Mouse (Mus musculus) intestine, embryonic 16.5 days (tissue): Measurements from ENCODE around the gene Lmo2. TPM values are rescaled to one million over a fixed set of nuclear protein-coding genes. Genes with fewer than 3 reads are reported as not detected.

Source experiments
- ATAC-seq: fragments of 200-750 bp; cut with Nextera tagmentation; 2 replicates; pipeline ENCODE4 v1.8.0; 2017; ENCODE audit warnings: moderate TSS enrichment, moderate library complexity
- H3K27ac ChIP-seq: fragments of 300-500 bp; sonication (generic); 2 replicates; pipeline ENCODE4 v1.5.1; 2014; ENCODE audit warnings: mild to moderate bottlenecking, low read length
- H3K27me3 ChIP-seq: fragments of 300-500 bp; sonication (generic); replicated peaks from 2 replicates; pipeline ENCODE4 v1.6.1; 2014; ENCODE audit warnings: low read length, control low read depth, mixed read lengths; ENCODE audit not compliant: control insufficient read depth, insufficient read depth
- H3K36me3 ChIP-seq: fragments of 300-500 bp; sonication (generic); 2 replicates; pipeline ENCODE4 v1.6.1; 2014; ENCODE audit warnings: low read length, control low read depth; ENCODE audit not compliant: control insufficient read depth, insufficient read depth
- H3K4me1 ChIP-seq: fragments of 300-500 bp; sonication (generic); 2 replicates; pipeline ENCODE4 v1.6.1; 2014; ENCODE audit warnings: low read length, control low read depth, mixed read lengths; ENCODE audit not compliant: control insufficient read depth, insufficient read depth
- H3K4me2 ChIP-seq: fragments of 300-500 bp; sonication (generic); 2 replicates; pipeline ENCODE4 v1.6.1; 2014; ENCODE audit warnings: low read depth, low read length, control low read depth
- H3K4me3 ChIP-seq: fragments of 300-500 bp; sonication (generic); 2 replicates; pipeline ENCODE4 v1.5.1; 2014; ENCODE audit warnings: mild to moderate bottlenecking, low read length
- H3K9ac ChIP-seq: fragments of 300-500 bp; sonication (generic); 2 replicates; pipeline ENCODE4 v1.6.1; 2014; ENCODE audit warnings: low read depth, low read length
- H3K9me3 ChIP-seq: fragments of 300-500 bp; sonication (generic); 2 replicates; pipeline ENCODE4 v1.6.1; 2016; ENCODE audit warnings: low read length, control low read depth; ENCODE audit not compliant: control insufficient read depth
- WGBS: fragments of 180-500 bp; shearing (Covaris S2); extraction: QIAGEN DNeasy Blood & Tissue Kit; methylation state at CpG from one replicate; pipeline ENCODE4 v1.1.7; 2014; 5-methylcytosine and 5-hydroxymethylcytosine counted together
- polyA plus RNA-seq: library from polyadenylated mRNA; unstranded; fragments of >200 nt; fragmentation: Nextera tagmentation; extraction: Ambion mirVana; gene quantifications from 2 replicates; pipeline ENCODE4 v1.2.1, GENCODE M21; 2015

Lmo2 gene
- polyA plus RNA-seq = 12.6 and 14.6 TPM in 2 replicates

DNA sequence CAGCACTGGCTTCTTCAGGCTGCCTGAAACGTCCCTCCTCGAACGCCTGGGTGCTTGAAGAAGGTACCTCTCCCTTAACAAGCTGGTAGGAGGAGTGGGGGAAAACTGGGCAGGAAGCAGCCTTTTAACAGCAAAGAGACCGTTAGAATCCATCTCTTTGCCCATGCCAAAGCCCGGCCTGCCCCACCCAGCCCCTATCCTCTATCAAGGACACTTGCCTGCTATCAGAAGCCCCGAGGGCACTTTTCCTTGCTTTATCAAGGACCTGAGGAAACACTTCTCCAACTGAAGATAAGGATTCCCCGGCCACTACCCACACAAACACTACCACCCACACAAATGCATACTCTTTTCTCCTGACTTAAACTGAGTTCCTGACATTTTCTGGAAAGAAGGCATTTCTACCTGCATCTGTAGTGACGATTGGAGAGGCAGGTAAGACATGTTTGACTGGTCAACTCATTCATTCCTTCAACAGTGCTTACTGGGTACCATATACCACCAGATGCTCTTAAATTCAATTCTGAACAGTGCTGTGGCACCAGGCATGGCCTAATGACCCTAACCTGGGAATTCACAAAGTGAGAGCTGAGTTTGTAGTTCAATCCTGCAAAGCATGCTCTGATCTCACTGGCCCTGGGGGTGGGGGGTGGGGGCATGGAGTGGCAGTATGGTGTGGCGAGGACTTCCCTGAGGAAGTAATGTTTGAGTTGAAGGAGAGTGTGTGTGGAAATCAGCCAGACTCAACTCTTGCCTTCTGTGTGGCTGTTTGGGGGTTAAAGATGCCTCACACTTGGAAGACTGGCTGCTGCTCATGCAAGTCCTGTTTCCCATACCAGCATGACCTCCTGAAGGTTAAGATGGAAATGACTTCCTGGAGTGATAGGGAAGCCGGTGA lies at the start of gene Lmo2:
Gene Lmo2, plus strand, starts transcription at position 338 of the 898 bp plus-strand sequence.
- Histone ChIP-seq H3K9me3 (no peaks in the 10 kb centered on the region), H3K4me2 (no peak within 1 kb of the TSS), H3K4me3 (no peak within 1 kb of the TSS), H3K36me3 (no peaks in the 10 kb centered on the region), H3K27me3 (no peaks in the 10 kb centered on the region), H3K9ac (no peak within 1 kb of the TSS), H3K4me1 (no peaks in the 10 kb centered on the region), H3K27ac (no peak within 1 kb of the TSS)
- 54% methylated on average over 10 of the region's 10 CpGs for WGBS
- no peak for ATAC-seq

GRCm38 (mm10) chr2:103910601-103911000 lies 47.2 kb upstream of the Lmo2 start:
- no peak for ATAC-seq
- Histone ChIP-seq H3K9ac (no peak overlapping the region), H3K4me1 (no peaks in the 10 kb centered on the region), H3K4me3 (no peak overlapping the region), H3K36me3 (no peaks in the 10 kb centered on the region), H3K9me3 (no peaks in the 10 kb centered on the region), H3K27me3 (no peaks in the 10 kb centered on the region), H3K4me2 (no peak overlapping the region), H3K27ac (no peak overlapping the region)
- WGBS = 96% methylated on average over 5 of the region's 5 CpGs

GRCm38 (mm10) chr2:103912481-103913251 lies 45.1 kb upstream of the Lmo2 start:
- no peak overlapping the region for H3K27ac ChIP-seq
- H3K27me3 ChIP-seq = no peaks in the 10 kb centered on the region
- 78% methylated on average over 16 of the region's 16 CpGs for WGBS
- no peak overlapping the region for H3K4me2 ChIP-seq
- H3K36me3 ChIP-seq = no peaks in the 10 kb centered on the region
- H3K4me3 ChIP-seq = no peak overlapping the region
- ATAC-seq = no peak
- H3K9me3 ChIP-seq = no peaks in the 10 kb centered on the region
- no peaks in the 10 kb centered on the region for H3K4me1 ChIP-seq
- no peak overlapping the region for H3K9ac ChIP-seq

DNA sequence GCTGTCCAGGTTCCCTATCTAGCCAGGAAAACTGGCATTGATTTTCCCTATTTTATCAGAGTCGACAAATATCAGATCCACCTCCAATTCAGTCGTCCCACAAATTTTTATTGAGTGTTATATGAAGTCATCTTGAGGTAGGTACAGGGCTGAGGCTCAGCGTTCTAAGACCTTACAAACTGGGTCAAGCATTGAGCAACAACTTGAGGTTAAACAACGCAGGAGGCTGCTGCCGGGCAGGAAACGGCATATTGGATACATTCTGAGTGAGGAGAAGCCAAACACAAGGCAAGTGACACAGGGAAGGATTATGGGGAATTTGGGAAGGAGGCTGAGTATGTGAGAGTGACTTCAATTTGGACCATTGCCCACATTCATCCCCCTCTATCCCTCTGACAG lies 44.5 kb upstream of the Lmo2 start:
- H3K4me2 ChIP-seq = no peak overlapping the region
- no peaks in the 10 kb centered on the region for H3K27me3 ChIP-seq
- no peak overlapping the region for H3K4me3 ChIP-seq
- no peaks in the 10 kb centered on the region for H3K36me3 ChIP-seq
- H3K9me3 ChIP-seq = no peaks in the 10 kb centered on the region
- no peak overlapping the region for H3K9ac ChIP-seq
- H3K27ac ChIP-seq = no peak overlapping the region
- H3K4me1 ChIP-seq = no peaks in the 10 kb centered on the region
- ATAC-seq = no peak
- 55% methylated on average over 6 of the region's 6 CpGs for WGBS

GRCm38 (mm10) chr2:103916069-103916468 lies 41.7 kb upstream of the Lmo2 start:
- H3K9ac ChIP-seq = no peak overlapping the region
- no peaks in the 10 kb centered on the region for H3K4me1 ChIP-seq
- no peaks in the 10 kb centered on the region for H3K27me3 ChIP-seq
- H3K9me3 ChIP-seq = no peaks in the 10 kb centered on the region
- WGBS = 95% methylated on average over 5 of the region's 5 CpGs
- no peak overlapping the region for H3K27ac ChIP-seq
- no peak for ATAC-seq
- H3K36me3 ChIP-seq = no peaks in the 10 kb centered on the region
- H3K4me3 ChIP-seq = no peak overlapping the region
- H3K4me2 ChIP-seq = no peak overlapping the region

DNA sequence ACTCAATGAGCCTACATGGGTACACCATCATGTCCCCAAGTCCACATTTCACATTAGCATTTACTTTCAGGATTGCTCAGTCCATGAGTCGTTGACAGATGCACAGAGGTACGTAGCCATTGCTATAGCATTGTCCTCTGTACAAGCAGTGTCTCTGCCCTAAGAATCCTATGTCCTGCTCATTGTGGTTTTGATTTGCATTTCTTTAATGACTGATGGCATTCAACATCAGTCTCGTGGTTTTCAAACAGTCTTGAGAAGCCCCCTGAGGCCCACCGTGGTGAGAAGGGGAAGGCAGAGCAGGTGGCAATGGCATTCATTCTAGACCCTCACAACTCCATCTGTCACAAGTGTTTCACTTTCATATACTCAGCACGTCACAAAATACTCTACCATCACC lies 40.4 kb upstream of the Lmo2 start:
- H3K4me3 ChIP-seq = no peak overlapping the region
- WGBS = 78% methylated on average over 5 of the region's 5 CpGs

GRCm38 (mm10) chr2:103918375-103918774 lies 39.4 kb upstream of the Lmo2 start:
- Histone ChIP-seq H3K27ac (no peak overlapping the region), H3K4me3 (no peak overlapping the region), H3K36me3 (no peaks in the 10 kb centered on the region), H3K9ac (no peak overlapping the region), H3K9me3 (no peaks in the 10 kb centered on the region), H3K27me3 (no peaks in the 10 kb centered on the region), H3K4me2 (no peak overlapping the region), H3K4me1 (no peaks in the 10 kb centered on the region)
- WGBS = 81% methylated on average over 2 of the region's 2 CpGs
- no peak for ATAC-seq

More for the DNA sequence above, 40.4 kb upstream of the Lmo2 start:
- Histone ChIP-seq H3K27me3 (no peaks in the 10 kb centered on the region), H3K9ac (no peak overlapping the region), H3K4me1 (no peaks in the 10 kb centered on the region), H3K9me3 (no peaks in the 10 kb centered on the region), H3K36me3 (no peaks in the 10 kb centered on the region), H3K27ac (no peak overlapping the region), H3K4me2 (no peak overlapping the region)
- ATAC-seq = no peak

GRCm38 (mm10) chr2:103919488-103919887 lies 38.3 kb upstream of the Lmo2 start:
- no peaks in the 10 kb centered on the region for H3K27me3 ChIP-seq
- no peak overlapping the region for H3K9ac ChIP-seq
- WGBS = 84% methylated on average over 6 of the region's 6 CpGs
- no peak overlapping the region for H3K27ac ChIP-seq
- H3K4me2 ChIP-seq = no peak overlapping the region
- H3K36me3 ChIP-seq = no peaks in the 10 kb centered on the region
- H3K9me3 ChIP-seq = no peaks in the 10 kb centered on the region
- H3K4me3 ChIP-seq = no peak overlapping the region
- no peak for ATAC-seq
- no peaks in the 10 kb centered on the region for H3K4me1 ChIP-seq

GRCm38 (mm10) chr2:103926586-103927113 lies 31.1 kb upstream of the Lmo2 start:
- no peak overlapping the region for H3K9ac ChIP-seq
- H3K4me2 ChIP-seq = no peak overlapping the region
- H3K4me3 ChIP-seq = no peak overlapping the region
- 0 out of 2 replicates have a peak, but pooled peaks cover 4% of the 10 kb centered on the region for H3K4me1 ChIP-seq
- no peaks in the 10 kb centered on the region for H3K36me3 ChIP-seq
- H3K27me3 ChIP-seq = no peaks in the 10 kb centered on the region
- H3K27ac ChIP-seq = no peak overlapping the region
- ATAC-seq = no peak
- 81% methylated on average over 4 of the region's 4 CpGs for WGBS
- H3K9me3 ChIP-seq = no peaks in the 10 kb centered on the region
